Mouse (Mus musculus) pancreas, adult 10 weeks (tissue): ENCODE results near the gene Cln5. TPM values are rescaled to one million over a fixed set of nuclear protein-coding genes. Genes with fewer than 3 reads are reported as not detected.

Experiments used
- polyA plus RNA-seq: library from polyadenylated mRNA; stranded (reverse); fragments of 350-450 nt; fragmentation: Illumina TruSeq; extraction: RNeasy Lipid Tissue Mini Kit (QIAGEN cat#74804); gene quantifications from one replicate; pipeline ENCODE4 v1.2.3, GENCODE M21; 2015; ENCODE audit warnings: low read depth, low replicate concordance; ENCODE audit not compliant: insufficient read depth

Gene Cln5
- 7.8 TPM for polyA plus RNA-seq

DNA sequence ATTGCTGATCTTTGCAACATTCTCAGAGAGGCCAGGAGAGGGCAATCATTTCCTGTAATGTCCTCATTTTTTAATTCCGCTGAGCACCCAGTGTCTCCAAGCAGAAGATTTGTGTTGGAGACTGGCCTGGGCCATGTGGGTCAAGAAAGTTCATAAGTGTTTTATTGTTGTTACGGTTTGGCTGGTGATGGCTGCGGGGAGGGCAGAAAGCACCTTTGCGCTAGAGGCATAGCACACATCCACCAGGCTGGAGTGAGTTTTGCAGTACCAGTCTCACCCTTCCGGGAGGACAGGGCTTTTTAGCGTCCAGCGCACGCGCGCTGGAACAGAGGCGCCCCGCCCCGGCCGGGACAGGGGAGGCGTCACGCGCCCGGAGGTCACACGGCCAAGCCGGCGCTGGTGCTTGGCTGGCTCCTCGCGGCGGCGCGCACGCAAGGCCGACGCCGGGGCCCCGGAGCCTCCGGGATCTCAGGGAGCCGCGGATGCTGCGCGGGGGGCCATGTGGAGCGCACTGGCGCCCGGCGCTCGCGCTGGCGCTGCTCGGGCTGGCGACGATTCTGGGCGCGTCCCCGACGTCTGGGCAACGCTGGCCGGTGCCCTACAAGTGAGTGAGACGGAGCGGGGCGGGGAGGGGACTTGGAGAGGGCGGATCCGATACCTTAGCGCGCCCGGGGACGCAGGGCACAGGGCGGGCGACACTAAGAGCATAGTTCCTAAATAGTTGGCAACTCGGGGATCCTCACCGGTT lies at the start of gene Cln5:
Cln5 (plus strand) TSS at position 353 of the 748 bp plus-strand sequence.

DNA sequence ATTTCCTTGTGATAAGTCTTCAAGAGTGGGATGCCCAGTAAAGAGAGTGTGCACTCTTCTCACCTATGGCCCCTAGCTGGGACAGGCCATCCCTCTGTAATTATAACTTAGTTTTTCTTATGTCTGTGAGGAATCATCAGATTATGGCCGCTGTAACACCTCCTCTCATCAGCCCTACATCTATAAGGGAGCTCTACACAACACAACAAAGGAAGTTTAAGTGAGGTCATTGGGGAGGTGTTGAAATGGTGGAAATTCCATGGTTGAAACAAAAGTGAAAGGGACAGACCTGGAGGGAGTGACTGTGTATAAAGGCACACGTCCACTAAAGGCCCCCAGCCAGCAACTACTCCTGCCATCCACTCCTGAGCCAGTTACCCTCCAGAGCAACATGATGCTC lies 23.3 kb upstream of the Cln5 start, which contains the start of gene Acod1:
Acod1 (plus strand) TSS at position 301 of the 400 bp plus-strand sequence.

DNA sequence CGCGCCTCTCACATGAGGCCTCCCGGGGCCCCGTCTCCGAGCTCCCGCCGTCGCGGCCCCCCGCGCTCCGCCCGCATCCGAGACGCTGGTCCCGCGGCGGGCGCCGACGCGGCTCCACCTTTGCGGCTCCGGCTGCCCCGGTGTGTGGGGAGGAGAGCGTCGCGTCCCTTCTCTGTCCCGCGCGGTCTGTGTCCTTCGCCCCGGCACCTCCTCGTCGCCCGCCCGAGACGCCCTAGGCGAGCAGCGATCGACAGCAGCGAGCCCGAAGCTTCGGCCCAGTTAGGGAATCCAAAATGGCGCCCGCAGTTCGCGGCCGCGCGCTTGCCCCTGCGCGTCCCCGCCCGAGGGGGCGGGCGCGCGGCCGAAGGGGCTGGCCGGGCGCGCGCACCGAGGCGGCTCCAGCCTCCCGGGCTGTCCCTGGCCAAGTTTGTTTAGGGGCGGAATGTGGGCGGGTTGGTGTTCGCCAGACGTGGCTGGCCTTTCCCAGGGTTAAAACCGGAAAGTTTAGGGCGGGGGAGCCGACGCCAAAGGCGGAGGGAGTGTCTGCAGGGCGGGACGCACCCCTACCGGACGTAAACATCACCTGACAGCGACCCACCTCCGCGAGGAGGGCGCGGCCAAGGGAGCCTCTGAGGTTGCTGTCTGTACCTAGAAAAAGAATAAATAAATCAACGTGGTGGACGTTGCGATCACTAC lies 29.4 kb downstream of the Cln5 start, which contains the start of gene Fbxl3:
Fbxl3 (minus strand) TSS at position 329 of the 696 bp plus-strand sequence.

Other genes with a start within 250 kb of the Cln5 start
- gene Kctd12, start 87.6 kb upstream of the Cln5 start, polyA plus RNA-seq, result 8.9 TPM
- gene Acod1, start 23.2 kb upstream of the Cln5 start, polyA plus RNA-seq, result not detected
- 11.3 TPM for gene Fbxl3, start 29.4 kb downstream of the Cln5 start, polyA plus RNA-seq